Mouse (Mus musculus) kidney, embryonic 16.5 days (tissue): ENCODE results near the gene Slco3a1. TPM values are rescaled to one million over a fixed set of nuclear protein-coding genes. Genes with fewer than 3 reads are reported as not detected.
A peak's percentile ranks its signal among the peaks of the same experiment; 100 is the strongest.
"Not testable (repeated sequence)": the region's sequence is repeated elsewhere in the genome, so short reads cannot be mapped to it uniquely, and the experiment has no call there.

Source experiments
- ATAC-seq: fragments of 200-750 bp; cut with Nextera tagmentation; 2 replicates; pipeline ENCODE4 v1.8.0; 2017; ENCODE audit warnings: moderate TSS enrichment; ENCODE audit not compliant: low FRiP score, low TSS enrichment
- H3K27ac ChIP-seq: fragments of 300-500 bp; sonication (generic); 2 replicates; pipeline ENCODE4 v1.5.1; 2014; ENCODE audit warnings: low read length
- H3K27me3 ChIP-seq: fragments of 300-500 bp; sonication (generic); 2 replicates; pipeline ENCODE4 v1.6.1; 2014; ENCODE audit warnings: low read length, control low read depth, mixed read lengths; ENCODE audit not compliant: insufficient read depth
- H3K36me3 ChIP-seq: fragments of 300-500 bp; sonication (generic); 2 replicates; pipeline ENCODE4 v1.6.1; 2014; ENCODE audit warnings: low read length, control low read depth, mixed read lengths; ENCODE audit not compliant: insufficient read depth
- H3K4me1 ChIP-seq: fragments of 300-500 bp; sonication (generic); 2 replicates; pipeline ENCODE4 v1.6.1; 2014; ENCODE audit warnings: low read length, control low read depth, mixed read lengths; ENCODE audit not compliant: insufficient read depth
- H3K4me2 ChIP-seq: fragments of 300-500 bp; sonication (generic); replicated peaks from 2 replicates; pipeline ENCODE4 v1.6.1; 2014; ENCODE audit warnings: low read depth, low read length
- H3K4me3 ChIP-seq: fragments of 300-500 bp; sonication (generic); 2 replicates; pipeline ENCODE4 v1.5.1; 2014; ENCODE audit warnings: mild to moderate bottlenecking, low read length
- H3K9ac ChIP-seq: fragments of 300-500 bp; sonication (generic); replicated peaks from 2 replicates; pipeline ENCODE4 v1.6.1; 2014; ENCODE audit warnings: low read length
- H3K9me3 ChIP-seq: fragments of 300-500 bp; sonication (generic); 2 replicates; pipeline ENCODE4 v1.6.1; 2016; ENCODE audit warnings: low read length, control low read depth
- WGBS: fragments of 180-500 bp; shearing (Covaris S2); extraction: QIAGEN DNeasy Blood & Tissue Kit; methylation state at CpG from one replicate; pipeline ENCODE4 v1.1.7; 2014; 5-methylcytosine and 5-hydroxymethylcytosine counted together
- polyA plus RNA-seq: library from polyadenylated mRNA; unstranded; fragments of >200 nt; fragmentation: Nextera tagmentation; extraction: Ambion mirVana; gene quantifications from 2 replicates; pipeline ENCODE4 v1.2.1, GENCODE M21; 2015

The Slco3a1 gene
- polyA plus RNA-seq, 1 experiment from 2014 or later = 20.8 TPM

DNA sequence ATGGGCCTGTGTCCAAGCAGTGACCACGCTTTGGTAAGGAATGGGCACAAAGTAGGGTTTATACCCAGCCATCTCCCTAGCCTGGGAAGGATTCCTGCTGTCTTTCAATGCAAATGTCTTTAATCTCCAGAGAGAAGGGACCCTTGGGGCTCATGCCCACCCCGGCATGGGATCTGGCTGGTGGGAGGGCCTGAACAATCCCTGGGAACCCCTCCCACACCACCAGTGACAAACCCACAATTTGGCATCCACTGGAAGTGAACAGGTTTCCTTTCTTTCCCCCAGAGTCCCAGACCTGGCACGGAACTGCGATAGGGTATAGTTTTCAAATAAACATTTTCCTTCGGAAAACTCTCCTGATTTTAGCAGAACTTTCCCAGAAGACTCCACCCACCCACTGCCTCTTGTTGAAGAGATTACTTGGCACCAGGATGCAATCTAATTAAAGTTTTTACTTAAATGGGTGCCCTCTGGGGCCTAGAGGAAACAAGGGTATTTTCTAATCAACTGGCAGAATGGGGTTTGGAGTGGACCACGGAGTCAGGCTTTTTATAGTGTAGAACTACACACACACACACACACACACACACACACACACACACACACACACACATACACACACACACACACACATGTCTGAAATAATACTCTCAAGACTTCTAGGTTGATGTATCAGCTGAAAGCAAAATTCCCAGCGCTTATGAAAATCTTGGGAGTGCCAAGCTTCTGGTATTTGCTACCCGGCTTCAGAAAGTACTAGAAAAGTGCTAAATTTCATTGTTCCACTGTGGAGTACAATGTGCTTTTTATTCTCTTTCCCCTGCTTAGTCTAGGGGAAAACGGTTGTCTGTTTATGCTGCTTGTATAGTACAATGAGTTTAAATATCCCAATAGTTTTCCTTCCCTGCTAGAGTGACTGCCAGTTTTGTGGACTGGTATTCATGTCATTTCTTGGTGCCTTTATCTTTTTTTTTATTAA lies 140.6 kb downstream of the Slco3a1 start:
- ATAC-seq = no peak
- H3K4me3 ChIP-seq = no peak overlapping the region

DNA sequence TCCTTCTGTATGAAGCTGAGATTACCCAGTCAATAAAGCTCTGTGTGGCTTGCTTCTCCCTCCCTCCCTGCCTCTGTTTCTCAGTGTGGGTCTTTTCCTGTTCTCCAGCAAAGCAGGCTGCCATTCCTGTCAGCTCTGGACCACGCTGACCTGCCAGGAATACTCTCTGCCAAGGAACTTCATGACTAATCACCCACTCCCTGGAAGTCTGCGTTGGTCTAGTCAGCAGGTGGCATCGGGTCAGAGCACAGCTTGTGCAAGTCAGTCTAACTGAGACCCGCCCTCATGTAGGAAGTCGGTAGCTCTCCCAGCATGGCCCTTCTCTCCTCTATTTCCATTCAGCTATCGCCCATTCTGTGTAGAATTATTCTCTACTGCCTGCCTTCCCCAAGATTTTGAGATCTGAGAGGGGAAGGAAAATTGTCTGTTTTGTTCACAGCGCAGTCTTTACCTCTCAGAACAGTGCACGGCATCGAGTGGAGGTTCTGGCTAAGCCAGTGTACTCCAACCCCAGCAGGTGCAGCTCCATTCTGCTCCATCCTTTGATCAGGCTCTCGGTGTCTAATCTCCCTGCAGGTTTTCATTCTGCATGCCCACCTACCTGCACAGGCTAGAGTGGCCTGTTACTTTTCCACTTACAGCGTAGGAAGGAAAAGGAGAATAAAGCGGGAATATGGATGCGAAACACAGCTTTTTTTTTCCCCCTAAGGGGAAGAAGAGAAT lies 145.8 kb downstream of the Slco3a1 start:
- H3K36me3 ChIP-seq = no peaks in the 10 kb centered on the region
- no peak overlapping the region for H3K27ac ChIP-seq
- H3K27me3 ChIP-seq = no peaks in the 10 kb centered on the region
- no peak overlapping the region for H3K9ac ChIP-seq
- 58% methylated on average over 13 of the region's 13 CpGs for WGBS
- H3K4me2 ChIP-seq = no peak overlapping the region
- H3K9me3 ChIP-seq = no peaks in the 10 kb centered on the region
- peaks cover 8% of the 10 kb centered on the region; the same call in 1 of the 2 replicates for H3K4me1 ChIP-seq
- H3K4me3 ChIP-seq = no peak overlapping the region
- peak; percentile 73; the same call in 1 of the 2 replicates for ATAC-seq

More for the DNA sequence above, 140.6 kb downstream of the Slco3a1 start:
- Histone ChIP-seq H3K27me3 (no peaks in the 10 kb centered on the region), H3K36me3 (no peaks in the 10 kb centered on the region), H3K9me3 (no peaks in the 10 kb centered on the region), H3K27ac (no peak overlapping the region), H3K4me2 (no peak overlapping the region), H3K4me1 (peaks cover 7% of the 10 kb centered on the region; the same call in 1 of the 2 replicates), H3K9ac (no peak overlapping the region)
- 69% methylated on average over 9 of the region's 9 CpGs for WGBS

DNA sequence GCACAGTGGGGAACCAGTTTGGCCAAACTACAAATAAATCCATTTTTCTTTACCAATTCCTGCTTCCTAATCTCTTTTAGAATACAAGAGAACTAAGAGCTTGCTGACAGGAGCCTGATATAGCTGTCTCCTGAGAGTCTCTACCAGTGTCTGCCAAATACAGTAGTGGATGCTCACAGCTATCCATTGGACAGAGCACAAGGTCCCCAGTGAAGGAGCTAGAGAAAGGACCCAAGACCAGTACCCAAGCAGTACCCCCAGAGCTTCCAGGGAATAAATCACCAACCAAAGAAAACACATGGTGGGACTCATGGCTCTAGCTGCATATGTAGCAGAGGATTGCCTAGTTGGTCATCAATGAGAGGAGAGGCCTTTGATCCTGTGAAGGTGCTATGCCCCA lies 146.7 kb downstream of the Slco3a1 start:
- not testable (repeated sequence) for H3K4me1 ChIP-seq, H3K27me3 ChIP-seq, H3K9ac ChIP-seq, ATAC-seq, H3K4me2 ChIP-seq, H3K9me3 ChIP-seq, H3K4me3 ChIP-seq, H3K27ac ChIP-seq, H3K36me3 ChIP-seq

DNA sequence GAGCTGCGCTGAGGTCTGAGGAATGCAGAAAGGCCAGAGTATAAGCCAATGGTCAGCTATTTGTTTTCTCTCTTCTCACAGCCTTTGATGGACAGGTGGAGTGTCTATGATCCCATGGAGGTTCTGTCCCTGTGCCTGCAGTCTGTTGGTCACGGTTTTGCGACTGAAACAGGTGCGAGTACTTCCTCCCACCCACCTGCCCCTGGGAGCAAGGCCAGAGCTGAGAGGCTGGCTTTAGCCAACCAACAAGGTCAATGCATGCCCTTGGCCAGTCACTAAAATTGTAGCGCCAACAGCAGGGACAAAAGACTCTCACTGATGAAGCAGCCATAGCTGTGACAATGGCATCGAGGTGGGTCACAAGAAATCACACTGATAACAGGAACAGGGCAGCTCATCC lies 154.9 kb downstream of the Slco3a1 start:
- no peak overlapping the region for H3K4me2 ChIP-seq
- no peak for ATAC-seq
- 86% methylated on average over 6 of the region's 6 CpGs for WGBS
- no peak overlapping the region for H3K9ac ChIP-seq
- H3K27me3 ChIP-seq = no peaks in the 10 kb centered on the region
- no peak overlapping the region for H3K4me3 ChIP-seq
- H3K4me1 ChIP-seq = no peaks in the 10 kb centered on the region; the same call in 1 of the 2 replicates
- no peaks in the 10 kb centered on the region for H3K9me3 ChIP-seq
- no peaks in the 10 kb centered on the region for H3K36me3 ChIP-seq
- peak overlapping the region; percentile 52; the same call in 1 of the 2 replicates for H3K27ac ChIP-seq

DNA sequence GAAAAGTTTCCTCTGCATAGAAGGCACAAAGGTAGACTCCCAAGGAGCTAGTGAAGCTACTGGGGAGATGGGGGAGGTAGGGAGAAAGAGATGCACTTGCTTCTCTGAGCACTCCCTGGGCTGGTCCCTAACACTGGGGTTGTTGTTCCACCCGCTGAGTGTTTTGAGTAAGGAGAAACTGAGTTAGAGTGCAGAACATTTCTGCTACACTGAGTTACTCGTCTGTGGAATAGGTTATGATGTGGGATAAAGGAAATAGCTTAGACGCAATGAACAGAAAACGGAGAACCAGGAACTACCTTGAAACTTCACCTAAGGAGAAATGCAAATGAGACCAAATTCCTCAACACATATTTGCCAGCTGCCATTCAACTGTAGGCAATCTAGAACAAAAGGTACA lies 155.4 kb downstream of the Slco3a1 start:
- Histone ChIP-seq H3K27ac (0 out of 2 replicates have a peak overlapping the region, but pooled peaks have one; percentile 2), H3K27me3 (no peaks in the 10 kb centered on the region), H3K4me2 (no peak overlapping the region), H3K4me1 (no peaks in the 10 kb centered on the region; the same call in 1 of the 2 replicates), H3K9ac (no peak overlapping the region), H3K9me3 (no peaks in the 10 kb centered on the region), H3K4me3 (no peak overlapping the region), H3K36me3 (no peaks in the 10 kb centered on the region)
- ATAC-seq = no peak
- WGBS = 76% methylated on average over 4 of the region's 4 CpGs

DNA sequence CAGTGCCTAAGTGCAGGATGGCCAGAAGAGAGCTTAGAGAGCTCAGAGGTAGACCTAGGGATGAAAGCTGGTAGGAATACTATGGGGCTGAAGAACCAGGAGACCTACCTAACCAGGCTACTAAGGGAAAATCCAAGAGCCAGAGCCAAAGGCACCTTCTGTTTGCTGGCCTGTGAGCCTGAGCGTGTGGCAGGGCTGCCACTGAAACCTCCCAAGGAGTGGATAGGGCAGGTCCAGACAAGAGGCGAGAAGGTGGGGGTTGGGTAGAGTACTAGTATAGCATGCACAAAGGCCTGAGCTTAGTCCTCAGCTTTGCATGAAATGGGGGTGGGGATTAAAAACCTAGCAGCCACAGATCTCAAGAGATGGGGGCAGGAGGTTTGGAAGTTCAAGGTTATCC lies 156.3 kb downstream of the Slco3a1 start:
- no peak overlapping the region for H3K9ac ChIP-seq
- peaks cover 5% of the 10 kb centered on the region for H3K4me1 ChIP-seq
- H3K27me3 ChIP-seq = no peaks in the 10 kb centered on the region
- no peak overlapping the region for H3K4me2 ChIP-seq
- H3K36me3 ChIP-seq = no peaks in the 10 kb centered on the region
- no peak for ATAC-seq
- no peak overlapping the region for H3K27ac ChIP-seq
- H3K4me3 ChIP-seq = no peak overlapping the region
- no peaks in the 10 kb centered on the region for H3K9me3 ChIP-seq
- WGBS = 77% methylated on average over 2 of the region's 2 CpGs

DNA sequence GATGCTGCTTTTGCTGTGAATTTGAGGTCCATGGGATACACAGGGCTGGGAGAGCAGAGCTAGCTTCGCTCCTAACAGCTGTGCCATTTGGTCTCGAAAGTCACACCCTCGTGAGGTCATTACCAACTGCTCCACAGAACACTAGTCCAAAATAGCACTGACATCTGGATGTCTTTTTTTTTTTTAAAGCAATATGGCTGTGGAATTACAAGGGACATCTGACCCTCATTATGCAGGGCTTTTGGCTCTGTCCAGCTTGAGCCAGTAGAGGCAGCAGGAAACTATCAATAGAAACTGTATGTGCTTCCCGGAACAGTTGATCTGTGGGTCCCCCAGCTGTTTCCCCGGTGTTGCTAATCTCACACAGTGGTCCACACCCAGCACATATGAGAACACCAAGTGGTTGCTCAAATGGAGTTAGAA lies 163.1 kb downstream of the Slco3a1 start:
- Histone ChIP-seq H3K36me3 (no peaks in the 10 kb centered on the region), H3K4me2 (no peak overlapping the region), H3K4me3 (no peak overlapping the region), H3K9me3 (no peaks in the 10 kb centered on the region), H3K9ac (no peak overlapping the region), H3K4me1 (peaks cover 12% of the 10 kb centered on the region), H3K27ac (no peak overlapping the region), H3K27me3 (no peaks in the 10 kb centered on the region)
- no peak for ATAC-seq
- WGBS = 55% methylated on average over 5 of the region's 5 CpGs

DNA sequence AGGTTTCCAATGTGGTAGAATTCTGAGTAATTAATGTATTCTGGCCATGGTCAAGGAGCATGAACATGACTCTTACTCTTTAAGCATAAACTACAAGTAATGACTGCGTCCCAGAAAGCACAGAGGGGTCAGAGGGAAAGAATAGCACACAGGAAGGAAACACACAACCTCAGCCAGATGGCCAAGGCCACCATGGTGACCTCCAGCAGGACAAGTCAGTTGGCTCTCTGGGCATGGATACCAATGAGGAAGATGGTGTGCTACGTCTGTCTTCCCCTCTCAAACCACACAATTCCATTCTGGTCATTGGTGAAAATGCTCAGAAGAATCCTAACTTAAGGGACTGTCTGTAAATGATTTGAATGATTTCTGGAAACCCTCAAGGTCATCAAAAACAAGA lies 165.0 kb downstream of the Slco3a1 start:
- H3K9ac ChIP-seq = no peak overlapping the region
- H3K4me1 ChIP-seq = peaks cover 12% of the 10 kb centered on the region
- H3K4me2 ChIP-seq = no peak overlapping the region
- no peaks in the 10 kb centered on the region for H3K9me3 ChIP-seq
- 0 out of 2 replicates have a peak, but pooled peaks cover 3% of the 10 kb centered on the region for H3K27me3 ChIP-seq
- 0 out of 2 replicates have a peak overlapping the region, but pooled peaks have one; percentile 22 for H3K27ac ChIP-seq
- H3K4me3 ChIP-seq = no peak overlapping the region
- H3K36me3 ChIP-seq = no peaks in the 10 kb centered on the region
- 32% methylated on average over 2 of the region's 2 CpGs for WGBS
- ATAC-seq = no peak; the same call in 1 of the 2 replicates

DNA sequence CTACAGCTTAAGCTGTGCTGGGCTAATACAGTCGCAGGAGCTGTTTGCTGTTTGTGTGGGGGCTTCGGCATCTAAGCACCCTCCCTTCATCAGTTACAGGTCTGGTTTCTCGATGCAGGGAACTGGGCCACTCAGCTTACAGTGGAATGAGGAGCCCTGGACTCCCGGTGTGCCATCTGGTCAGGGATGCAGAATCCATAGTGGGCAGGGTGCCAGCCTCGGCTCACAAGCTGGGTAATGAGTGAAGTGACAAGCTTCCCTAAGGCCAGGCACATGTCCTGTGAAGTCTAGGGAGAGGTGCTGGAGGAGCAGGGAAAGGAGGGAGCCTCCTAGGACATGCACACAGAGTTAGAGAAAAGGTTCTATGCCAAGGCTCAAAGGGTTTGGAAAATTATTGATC lies 168.3 kb downstream of the Slco3a1 start:
- no peaks in the 10 kb centered on the region for H3K36me3 ChIP-seq
- no peak overlapping the region for H3K4me2 ChIP-seq
- no peak overlapping the region for H3K4me3 ChIP-seq
- H3K4me1 ChIP-seq = peaks cover 24% of the 10 kb centered on the region
- H3K9ac ChIP-seq = no peak overlapping the region
- H3K27me3 ChIP-seq = 0 out of 2 replicates have a peak, but pooled peaks cover 3% of the 10 kb centered on the region
- WGBS = 58% methylated on average over 5 of the region's 5 CpGs
- no peak for ATAC-seq
- H3K27ac ChIP-seq = no peak overlapping the region
- H3K9me3 ChIP-seq = no peaks in the 10 kb centered on the region
